Mouse (Mus musculus) CH12.LX (cell line): ENCODE measurements around the gene Sbf2. TPM values are rescaled to one million over a fixed set of nuclear protein-coding genes. Genes with fewer than 3 reads are reported as not detected.

Experiments used
- DNase-seq: peaks from one replicate; pipeline ENCODE4 v3.0.0-alpha.2; 2013; ENCODE audit errors: extremely low read depth
- H3K27ac ChIP-seq: 2 replicates; pipeline ENCODE4 v1.5.1; 2012; ENCODE audit warnings: low read depth, mild to moderate bottlenecking, control low read depth, moderate library complexity; ENCODE audit not compliant: insufficient read depth
- H3K27me3 ChIP-seq: replicated peaks from 2 replicates; pipeline ENCODE3; 2012; ENCODE audit warnings: inconsistent platforms
- H3K36me3 ChIP-seq, 2 experiments: replicated peaks in 1 of 2; 2 replicates each; pipeline versions ENCODE3 to v1.6.1; 2012; ENCODE audit warnings: inconsistent platforms in 1 of 2, low read length in 1 of 2, mild to moderate bottlenecking in 1 of 2, mixed read lengths in 1 of 2, moderate library complexity in 1 of 2; ENCODE audit not compliant: control insufficient read depth in 1 of 2, insufficient read depth in 1 of 2
- H3K4me1 ChIP-seq, 2 experiments: 2 replicates each; pipeline ENCODE4 v1.6.1; 2012; ENCODE audit warnings: inconsistent platforms in 1 of 2, moderate library complexity in 1 of 2; ENCODE audit not compliant: insufficient read depth in 2 of 2, control insufficient read depth in 1 of 2
- H3K4me2 ChIP-seq: 2 replicates; pipeline ENCODE4 v1.6.1; 2012; ENCODE audit warnings: low read depth, mild to moderate bottlenecking, control low read depth; ENCODE audit not compliant: poor library complexity, insufficient read depth, severe bottlenecking
- H3K4me3 ChIP-seq, 3 experiments: fragments of 150-350 bp in 1 of 3; sonication (generic) in 1 of 3; replicated peaks in 1 of 3; 2 replicates each; pipeline versions ENCODE3 to v1.5.1; 2011 to 2012; ENCODE audit warnings: low read depth in 2 of 3, low read length in 2 of 3, mild to moderate bottlenecking in 2 of 3, moderate library complexity in 2 of 3, control low read depth in 1 of 3, improper control_type of control experiment in 1 of 3, inconsistent platforms in 1 of 3, mixed read lengths in 1 of 3; ENCODE audit not compliant: poor library complexity in 1 of 3
- H3K79me2 ChIP-seq: replicated peaks from 2 replicates; pipeline ENCODE4 v1.6.1; 2012; ENCODE audit warnings: mild to moderate bottlenecking, moderate library complexity; ENCODE audit not compliant: control insufficient read depth, poor library complexity, insufficient read depth, severe bottlenecking; ENCODE audit errors: extremely low read depth
- H3K9ac ChIP-seq: 2 replicates; pipeline ENCODE4 v1.6.1; 2012; ENCODE audit warnings: low read depth, mild to moderate bottlenecking, control low read depth, moderate library complexity; ENCODE audit not compliant: insufficient read depth
- H3K9me3 ChIP-seq: replicated peaks from 2 replicates; pipeline ENCODE3; 2012; ENCODE audit warnings: low read length, inconsistent platforms, mixed read lengths
- BHLHE40 ChIP-seq: IDR thresholded peaks from 2 replicates; pipeline ENCODE4 v1.6.1; 2011; ENCODE audit warnings: mild to moderate bottlenecking, low read depth, low read length, improper control_type of control experiment
- CHD1 ChIP-seq: IDR thresholded peaks from 2 replicates; pipeline ENCODE4 v1.6.1; 2012; ENCODE audit warnings: low read depth, low read length, improper control_type of control experiment, inconsistent platforms
- CHD2 ChIP-seq: IDR thresholded peaks from 2 replicates; pipeline ENCODE4 v1.6.1; 2011; ENCODE audit warnings: low read length, improper control_type of control experiment
- ELF1 ChIP-seq: IDR thresholded peaks from 2 replicates; pipeline ENCODE4 v1.6.1; 2014; ENCODE audit warnings: low read depth, mild to moderate bottlenecking, inconsistent platforms, low read length, improper control_type of control experiment
- EP300 ChIP-seq: IDR thresholded peaks from 2 replicates; pipeline ENCODE4 v1.6.1; 2011; ENCODE audit warnings: low read length, improper control_type of control experiment
- ETS1 ChIP-seq: conservative IDR thresholded peaks from 2 replicates; pipeline ENCODE4 v1.6.1; 2012; ENCODE audit warnings: low read depth, mild to moderate bottlenecking, inconsistent platforms, low read length, improper control_type of control experiment, moderate library complexity
- GABPA ChIP-seq: IDR thresholded peaks from 2 replicates; pipeline ENCODE4 v1.6.1; 2012; ENCODE audit warnings: low read depth, low read length, improper control_type of control experiment, inconsistent platforms; ENCODE audit not compliant: insufficient replicate concordance
- MAFK ChIP-seq: IDR thresholded peaks from 2 replicates; pipeline ENCODE4 v1.6.1; 2011; ENCODE audit warnings: low read length, improper control_type of control experiment; ENCODE audit not compliant: insufficient replicate concordance
- MAX ChIP-seq: IDR thresholded peaks from 2 replicates; pipeline ENCODE4 v1.6.1; 2011; ENCODE audit warnings: low read length, improper control_type of control experiment
- MEF2A ChIP-seq: IDR thresholded peaks from 2 replicates; pipeline ENCODE4 v1.6.1; 2014; ENCODE audit warnings: low read depth, mild to moderate bottlenecking, inconsistent platforms, low read length, improper control_type of control experiment, borderline replicate concordance
- MXI1 ChIP-seq: IDR thresholded peaks from 2 replicates; pipeline ENCODE4 v1.6.1; 2011; ENCODE audit warnings: mild to moderate bottlenecking, low read depth, low read length, improper control_type of control experiment
- MYC ChIP-seq: IDR thresholded peaks from 2 replicates; pipeline ENCODE4 v1.6.1; 2011; ENCODE audit warnings: low read depth, mild to moderate bottlenecking, improper control_type of control experiment, low read length
- PAX5 ChIP-seq: IDR thresholded peaks from 2 replicates; pipeline ENCODE4 v1.6.1; 2012; ENCODE audit warnings: low read length, inconsistent platforms, mixed read lengths
- POLR2AphosphoS2 ChIP-seq: IDR thresholded peaks from 2 replicates; pipeline ENCODE4 v1.6.1; 2011; ENCODE audit warnings: low read depth, low read length, improper control_type of control experiment
- RAD21 ChIP-seq: IDR thresholded peaks from 2 replicates; pipeline ENCODE4 v1.6.1; 2011; ENCODE audit warnings: low read depth, mild to moderate bottlenecking, low read length, improper control_type of control experiment, moderate library complexity
- RCOR1 ChIP-seq: conservative IDR thresholded peaks from 2 replicates; pipeline ENCODE4 v1.6.1; 2012; ENCODE audit warnings: low read depth, mild to moderate bottlenecking, inconsistent platforms, low read length, improper control_type of control experiment
- TCF12 ChIP-seq: IDR thresholded peaks from 2 replicates; pipeline ENCODE4 v1.6.1; 2014; ENCODE audit warnings: low read depth, mild to moderate bottlenecking, inconsistent platforms, low read length, improper control_type of control experiment
- ZMIZ1 ChIP-seq: IDR thresholded peaks from 2 replicates; pipeline ENCODE4 v1.6.1; 2012; ENCODE audit warnings: low read depth, mild to moderate bottlenecking, inconsistent platforms, low read length, improper control_type of control experiment
- ZNF384 ChIP-seq: IDR thresholded peaks from 2 replicates; pipeline ENCODE4 v1.6.1; 2012; ENCODE audit warnings: low read depth, low read length, improper control_type of control experiment, inconsistent platforms
- dilution Hi-C: fragments of 300-500 bp; cut with MboI; formaldehyde crosslinking; loops from 2 replicates; pipeline ENCODE4 v1.14.3; 2020; ENCODE audit warnings: low sequenced_read_pairs; ENCODE audit not compliant: extremely low pct_unique_long_range_greater_than_20kb, extremely low pct_ligation_motif_present
- in situ Hi-C: fragments of 300-500 bp; cut with MboI; formaldehyde crosslinking; loops from 3 replicates; pipeline ENCODE4 v1.14.3; 2019; ENCODE audit warnings: low sequenced_read_pairs, low pct_ligation_motif_present, low pct_unique_long_range_greater_than_20kb, mixed read lengths
- polyA plus RNA-seq: library from polyadenylated mRNA; unstranded; fragments of >175 nt; gene quantifications from 2 replicates; pipeline ENCODE4 v1.2.1, GENCODE M21; 2012; ENCODE audit warnings: low read depth; ENCODE audit not compliant: insufficient read length
- total RNA-seq, 2 experiments: library from RNA; depleted of rRNA; stranded (reverse); fragments of 300-350 nt in 1 of 2; fragments of >200 nt in 1 of 2; gene quantifications; 2 replicates each; pipeline ENCODE4 v1.2.3; 2012 to 2014

The Sbf2 gene
- total and polyA plus RNA-seq, 3 experiments, result 9.5 to 21.5 (median 11.4) TPM

DNA sequence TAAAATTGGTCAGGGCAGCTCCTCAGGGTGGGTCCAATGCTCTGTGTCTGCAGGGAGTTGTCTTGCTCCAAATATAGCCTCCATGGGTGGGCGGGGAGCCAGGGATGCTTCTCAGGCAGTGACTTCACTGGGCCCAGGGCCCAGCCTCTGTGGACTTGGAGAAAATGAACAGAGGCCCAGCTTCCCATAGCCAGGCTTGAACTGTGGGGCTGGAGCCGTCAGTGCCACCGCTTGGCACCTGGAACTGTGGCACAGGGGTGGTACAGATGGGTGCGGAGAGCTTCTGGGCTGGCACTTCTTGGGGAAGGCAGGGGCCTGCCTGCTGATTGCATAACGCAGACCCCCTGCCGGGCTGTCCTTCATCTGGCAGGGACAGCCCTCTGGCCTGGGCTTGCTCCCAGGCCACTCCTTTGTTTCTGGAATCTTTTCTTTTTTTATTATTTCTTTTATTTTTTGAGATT lies 326.0 kb downstream of the Sbf2 start:
- dilution Hi-C loops (no loop called here), in situ Hi-C loops (loop anchor here (5.0 to 25.0 kb wide), 2 partner anchors 149 to 339 kb away; partner anchors contain the start of gene Adm)
- Histone ChIP-seq H3K9me3 (peaks cover 15% of the 10 kb centered on the region), H3K9ac (no peak overlapping the region), H3K27me3 (no peaks in the 10 kb centered on the region), H3K79me2 (no peaks in the 10 kb centered on the region), H3K27ac (peak overlapping the region; percentile 99; the same call in 1 of the 2 replicates), H3K4me3 (no peak overlapping the region), H3K4me2 (no peak overlapping the region), H3K4me1 (peaks cover 42 to 61% of the 10 kb centered on the region in 2 experiments), H3K36me3 (peaks cover 7 to 23% of the 10 kb centered on the region in 2 experiments)
- DNase-seq, result no peak
- TF ChIP-seq GABPA, result no peak

- Histone ChIP-seq H3K4me2 (no peak overlapping the region), H3K4me3 (peak overlapping the region in 1 of 3 experiments; percentile 33), H3K27ac (peak overlapping the region; percentile 99), H3K27me3 (no peaks in the 10 kb centered on the region), H3K9me3 (peaks cover 15% of the 10 kb centered on the region), H3K4me1 (peaks cover 44 to 66% of the 10 kb centered on the region in 2 experiments), H3K79me2 (no peaks in the 10 kb centered on the region), H3K36me3 (peaks cover 7 to 26% of the 10 kb centered on the region in 2 experiments), H3K9ac (no peak overlapping the region; the same call in 1 of the 2 replicates)
- peak; percentile 71 for TF ChIP-seq TCF12
- TF ChIP-seq RCOR1, result no peak
- TF ChIP-seq ZNF384, result no peak
- TF ChIP-seq BHLHE40, result peak; percentile 84
- TF ChIP-seq PAX5, result no peak
- TF ChIP-seq ELF1, result no peak
- TF ChIP-seq MXI1, result no peak
- TF ChIP-seq MEF2A, result 0 out of 2 replicates have a peak, but pooled peaks have one; percentile 13
- peak; percentile 67 for TF ChIP-seq ETS1
- TF ChIP-seq CHD1, result no peak
- no peak for TF ChIP-seq MAX
- TF ChIP-seq POLR2AphosphoS2, result no peak; the same call in none of the 2 replicates
- TF ChIP-seq MAFK, result no peak
- no peak for TF ChIP-seq MYC
- TF ChIP-seq CHD2, result no peak
- TF ChIP-seq RAD21, result no peak
- peak; percentile 8; the same call in 1 of the 2 replicates for TF ChIP-seq ZMIZ1
- peak; percentile 46 for TF ChIP-seq EP300
- dilution Hi-C loops, result no loop called here
- DNase-seq, result no peak
- in situ Hi-C loops, result loop anchor here (5.0 to 25.0 kb wide), 2 partner anchors 149 to 339 kb away; partner anchors contain the start of gene Adm
Measured at GRCm38 (mm10) chr7:110288191-110288604, 326.5 kb downstream of the Sbf2 start.
